Mouse (Mus musculus) spleen, adult 12 weeks (tissue): ENCODE data around the gene Cpeb1.
"Not testable (repeated sequence)": the region's sequence is repeated elsewhere in the genome, so short reads cannot be mapped to it uniquely, and the experiment has no call there.

Experiments used
- DNase-seq: peaks from one replicate; pipeline ENCODE4 v3.0.0; 2022; ENCODE audit warnings: low spot score

Cpeb1 gene

DNA sequence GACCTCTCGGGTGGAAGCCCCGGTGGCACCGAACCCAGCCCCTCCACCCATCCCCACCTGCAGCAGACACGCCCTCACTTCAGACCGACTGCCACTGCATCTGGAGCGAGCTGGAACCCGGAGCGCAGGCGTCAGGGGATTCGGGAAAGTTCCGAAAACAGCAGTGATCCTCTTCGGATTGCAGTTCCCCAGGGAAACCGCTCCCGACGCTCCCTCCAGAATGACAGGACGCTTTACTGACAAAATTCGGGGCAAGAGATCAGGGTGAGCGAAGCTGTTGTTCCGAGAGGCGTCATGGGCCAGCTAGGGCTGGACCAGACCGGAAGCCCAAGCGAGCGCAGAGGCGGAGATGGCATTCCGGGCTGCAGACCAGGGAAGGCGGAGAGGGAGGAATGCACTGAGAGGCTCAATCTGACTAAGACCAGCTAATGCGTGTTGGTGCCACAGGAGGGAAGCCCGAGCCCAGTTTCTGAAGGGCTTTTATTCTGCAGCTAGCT is at the start of gene Cpeb1:
Gene Cpeb1 (minus strand): TSS at position 311 of the 497 bp plus-strand sequence.
- DNase-seq, result no peak

DNA sequence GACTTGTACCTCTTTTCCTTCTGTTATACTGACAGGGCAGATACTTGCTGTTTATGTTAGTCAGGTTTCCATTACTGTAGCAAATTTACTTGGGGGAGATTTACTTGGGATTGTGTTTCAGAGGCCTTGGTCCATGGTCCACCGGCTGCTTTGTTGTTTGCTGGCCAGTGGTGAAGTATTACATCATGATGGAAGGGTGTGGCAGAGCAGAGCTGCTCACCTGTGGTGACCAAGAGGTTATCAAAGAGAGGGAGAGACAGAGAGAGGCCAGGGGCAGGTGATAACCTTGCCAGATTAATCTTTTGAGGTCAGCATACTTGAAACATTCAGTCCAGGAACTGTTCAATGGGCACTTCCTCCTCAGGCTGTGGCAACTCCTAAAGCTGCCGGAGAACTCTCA is 45.8 kb upstream of the Cpeb1 start:
- DNase-seq, result no peak

DNA sequence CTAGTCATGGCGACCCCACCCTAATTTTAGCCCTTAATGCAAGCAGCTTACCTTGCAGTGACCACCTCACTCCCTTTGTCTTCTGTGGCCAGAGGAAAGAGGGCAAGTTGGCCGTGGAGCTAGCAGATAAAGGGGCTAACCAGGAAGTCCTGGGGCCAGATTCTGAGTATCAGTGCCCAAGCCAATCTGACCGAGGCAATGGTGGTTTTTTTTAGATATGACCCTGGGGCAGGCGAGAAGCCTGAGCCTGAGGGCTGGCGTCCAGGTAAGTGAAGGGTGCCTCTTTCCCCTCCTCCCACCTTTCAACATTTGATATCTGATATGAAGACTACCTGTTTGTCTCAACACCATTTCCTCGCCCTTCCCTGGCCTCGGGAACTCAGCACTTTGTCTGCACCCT is 42.9 kb upstream of the Cpeb1 start, which contains the start of gene BC048679:
Gene BC048679 (minus strand): TSS at position 101 of the 400 bp plus-strand sequence.
- no peak for DNase-seq

DNA sequence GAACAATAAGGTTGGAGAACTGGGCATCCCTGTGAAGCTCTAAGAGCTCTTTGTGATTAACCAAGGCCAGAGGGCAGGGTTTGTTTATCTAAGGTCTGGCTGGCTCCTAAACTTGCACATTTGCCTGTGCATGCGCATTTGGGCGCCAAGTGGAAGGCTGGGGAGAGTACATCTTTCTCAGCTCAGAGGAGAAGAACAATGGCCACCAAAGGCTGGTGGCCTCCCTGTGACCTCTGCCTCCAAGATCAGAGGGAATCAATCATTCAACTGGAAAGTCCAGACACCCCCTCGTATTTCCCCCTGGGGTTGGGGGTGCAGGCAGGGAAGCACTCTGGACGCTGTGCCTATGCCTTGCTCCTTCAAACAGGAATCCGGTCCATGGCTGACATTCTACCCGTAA is 41.9 kb upstream of the Cpeb1 start:
- no peak for DNase-seq

DNA sequence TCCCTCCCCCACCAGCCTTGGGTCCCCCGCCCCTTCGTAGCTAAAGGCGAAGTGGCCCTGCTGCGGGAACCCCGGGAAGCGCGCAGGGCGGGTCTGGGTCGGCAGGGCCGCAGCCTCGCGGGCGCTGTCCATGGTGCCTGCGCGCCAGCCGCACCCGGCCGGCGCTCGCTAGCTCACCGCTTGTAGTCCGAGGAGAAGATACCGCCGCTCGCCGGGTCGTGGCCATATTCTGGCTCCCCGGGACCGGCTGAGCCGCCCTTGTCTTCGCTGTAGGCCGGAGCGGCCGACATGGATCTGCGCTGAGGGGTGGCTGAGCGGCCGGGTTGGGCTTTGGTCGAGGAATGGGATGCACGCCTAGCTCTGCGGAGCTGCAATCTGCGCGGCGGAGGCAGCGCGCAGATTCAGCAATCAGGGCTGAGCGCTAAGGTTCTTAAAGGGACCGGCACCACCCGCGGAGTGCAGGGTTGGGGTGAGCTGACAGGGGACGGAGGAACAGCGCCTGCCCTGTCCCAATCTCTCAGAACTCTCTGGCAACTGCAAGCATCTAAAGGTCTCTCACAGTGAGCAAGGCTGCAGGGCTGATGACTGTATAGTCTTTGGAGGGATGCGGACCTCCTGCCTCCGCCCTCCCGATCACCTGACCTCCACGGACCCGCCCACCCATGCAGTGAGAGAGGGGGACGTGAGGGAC is 38.2 kb upstream of the Cpeb1 start, which contains the start of gene Ap3b2:
Gene Ap3b2 (minus strand): TSS at position 595 of the 691 bp plus-strand sequence.
- DNase-seq, result peak; percentile 3

DNA sequence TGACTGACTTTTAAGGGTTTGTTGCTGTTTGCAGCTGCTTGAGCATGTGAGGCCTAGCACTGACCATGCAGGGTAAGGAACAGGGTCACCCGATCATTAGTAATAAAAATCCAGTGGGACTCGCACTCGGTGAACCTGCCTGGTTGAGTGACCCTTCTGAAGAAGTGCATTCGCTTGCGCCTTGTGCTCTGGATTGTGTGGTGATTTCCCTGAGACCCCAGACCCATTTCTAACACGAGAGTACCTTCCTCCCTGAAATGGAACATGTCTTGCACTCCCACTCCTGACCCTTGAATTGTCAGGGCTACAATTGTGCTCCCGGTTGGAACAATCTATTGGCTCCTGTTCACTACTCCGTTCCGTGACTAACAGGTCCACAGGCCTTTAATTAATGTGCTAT is 37.4 kb upstream of the Cpeb1 start:
- DNase-seq, result no peak

DNA sequence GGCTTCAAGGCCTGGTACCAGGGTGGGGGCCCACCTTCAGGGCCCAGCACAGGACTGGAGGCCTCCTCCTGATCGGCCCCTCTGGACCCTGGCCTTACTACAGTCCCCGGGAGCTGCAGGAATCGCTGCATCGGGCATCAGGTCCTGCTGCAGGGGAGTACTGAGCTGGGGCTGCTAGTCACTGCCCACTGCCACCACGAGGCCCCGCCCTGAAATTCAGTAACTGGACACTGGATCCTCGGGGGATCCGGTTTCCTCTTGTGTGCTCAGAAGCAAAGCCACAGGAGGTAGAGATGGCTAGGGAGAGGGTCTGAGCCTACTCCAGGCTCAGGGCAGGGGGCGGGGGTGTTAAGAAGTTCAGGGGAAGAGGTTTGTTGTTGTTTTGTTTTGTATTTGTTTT is 34.4 kb upstream of the Cpeb1 start:
- DNase-seq, result no peak

DNA sequence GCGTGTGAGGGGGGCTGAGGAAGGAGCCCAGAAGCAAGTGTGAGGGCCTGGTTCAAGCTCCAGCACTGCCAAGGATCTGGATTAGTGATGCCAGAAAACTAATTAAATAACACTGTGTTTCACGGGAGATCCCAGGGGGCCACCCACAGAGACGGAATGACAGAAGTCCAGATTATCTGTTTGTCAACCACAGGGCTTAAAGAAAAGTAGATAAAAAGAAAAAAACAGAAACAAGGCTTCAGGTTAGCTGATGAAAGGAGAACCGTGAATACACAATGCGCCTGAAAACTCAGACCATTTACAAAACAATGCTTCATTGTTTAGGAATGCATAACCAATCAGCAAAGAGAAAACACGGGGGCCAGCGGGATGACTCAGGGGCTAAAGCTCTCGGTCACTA is 25.5 kb upstream of the Cpeb1 start:
- DNase-seq, result no peak

DNA sequence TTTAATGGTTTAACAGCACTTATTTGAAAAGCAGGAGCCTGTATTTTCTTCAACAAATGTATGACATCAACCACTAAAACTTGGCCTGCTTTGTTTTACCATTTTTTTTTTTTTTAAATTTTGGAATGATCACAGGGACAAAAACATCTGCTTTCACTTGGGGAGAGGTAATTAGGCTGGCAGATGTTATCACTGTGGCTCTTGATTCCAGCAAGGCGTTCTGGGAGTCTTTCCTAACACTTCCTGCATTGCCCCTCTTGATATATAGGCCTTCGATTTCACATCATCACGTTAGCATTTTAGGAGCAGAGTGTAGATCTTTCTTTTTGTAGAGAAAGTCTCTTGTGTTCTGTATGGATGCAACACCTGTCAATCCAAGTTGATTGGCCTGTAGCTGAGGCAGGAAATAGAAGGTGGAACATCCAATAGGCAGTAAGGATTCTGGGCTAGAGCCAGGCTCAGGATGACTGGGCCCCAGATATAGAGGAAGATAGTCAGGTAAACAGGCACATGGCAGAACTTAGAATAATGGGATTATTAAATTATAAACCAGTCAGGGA is 24.3 kb upstream of the Cpeb1 start:
- DNase-seq, result no peak

DNA sequence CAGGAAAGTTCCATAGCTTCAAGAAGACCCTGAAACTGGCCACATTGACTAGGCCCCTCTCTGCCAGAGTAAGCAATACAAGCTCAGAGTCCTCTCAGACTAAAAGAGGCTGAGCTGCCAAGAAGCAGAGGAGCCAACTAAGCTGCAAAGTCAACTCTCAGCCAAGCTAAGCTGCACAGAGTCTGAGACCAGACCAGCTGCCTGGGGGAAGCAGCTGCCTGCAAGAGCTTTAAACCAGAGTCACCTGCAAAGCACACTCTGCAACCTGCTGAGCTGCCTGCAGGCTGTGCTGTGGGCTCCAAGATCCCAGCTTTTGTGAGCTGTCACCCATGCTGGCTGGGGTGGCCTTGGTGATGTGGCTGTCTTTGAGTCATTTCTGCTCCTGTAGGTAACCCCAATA is 23.0 kb upstream of the Cpeb1 start:
- not testable (repeated sequence) for DNase-seq

DNA sequence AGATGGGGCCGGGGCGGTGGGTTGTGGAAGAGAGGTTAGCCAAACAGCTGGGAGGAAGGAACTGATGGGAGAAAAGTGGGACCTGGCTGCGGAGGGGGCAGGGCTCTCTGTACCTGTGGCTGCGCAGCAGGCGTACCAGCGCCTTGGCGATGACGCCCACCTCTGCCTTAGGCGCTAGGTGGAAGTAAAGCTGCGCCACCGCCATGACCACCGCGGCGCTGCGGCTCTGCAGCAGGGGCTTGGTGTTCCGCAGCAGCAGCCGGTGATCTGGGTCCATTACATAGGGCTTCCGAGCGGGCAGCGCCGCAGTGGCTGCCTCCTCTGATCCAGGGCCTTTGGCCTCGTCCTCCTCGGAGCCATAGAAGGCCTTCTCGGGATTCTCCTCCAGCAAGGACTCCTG is 21.6 kb upstream of the Cpeb1 start:
- DNase-seq, result no peak

DNA sequence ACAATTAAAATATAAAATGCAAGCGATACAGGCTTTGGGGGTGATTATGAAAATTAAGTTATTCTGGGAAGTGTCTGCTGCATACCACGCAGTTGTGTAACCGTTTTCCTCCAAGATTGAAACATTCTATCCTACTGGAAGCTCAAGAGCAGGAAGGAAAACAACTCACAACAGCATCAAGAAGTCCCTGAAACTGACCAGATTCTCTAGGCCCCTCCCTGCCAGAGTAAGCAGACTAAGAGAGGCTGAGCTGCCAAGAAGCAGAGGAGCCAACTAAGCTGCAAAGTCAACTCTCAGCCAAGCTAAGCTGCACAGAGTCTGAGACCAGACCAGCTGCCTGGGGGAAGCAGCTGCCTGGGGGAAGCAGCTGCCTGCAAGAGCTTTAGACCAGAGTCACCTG is 20.0 kb upstream of the Cpeb1 start:
- DNase-seq, result no peak

DNA sequence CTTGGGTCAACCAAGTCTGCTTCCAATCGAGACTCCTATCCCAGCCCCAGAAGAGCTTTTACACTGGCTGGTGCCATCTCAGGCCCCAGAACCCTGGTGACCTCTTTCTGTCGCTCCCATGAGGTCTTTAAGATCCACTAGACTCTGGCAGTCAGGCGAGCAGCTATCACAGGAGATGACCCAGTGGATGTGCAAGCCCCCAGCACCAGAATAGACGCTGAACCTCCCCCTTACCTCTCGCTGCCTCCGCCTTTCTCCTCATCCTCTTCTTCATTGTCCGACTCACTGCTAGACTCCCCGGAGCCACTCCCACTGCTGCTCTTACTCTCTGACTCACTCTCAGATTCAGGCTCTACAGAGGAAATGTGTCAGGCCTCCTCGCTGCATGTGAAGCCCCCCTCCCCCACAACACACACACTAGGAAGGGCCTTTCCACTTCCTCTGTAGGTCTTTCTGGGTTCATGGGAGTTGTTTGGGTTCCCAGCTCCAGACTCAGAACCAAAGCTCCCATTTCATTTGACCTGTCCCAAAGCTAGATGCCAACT is 9.7 kb upstream of the Cpeb1 start:
- DNase-seq, result no peak

DNA sequence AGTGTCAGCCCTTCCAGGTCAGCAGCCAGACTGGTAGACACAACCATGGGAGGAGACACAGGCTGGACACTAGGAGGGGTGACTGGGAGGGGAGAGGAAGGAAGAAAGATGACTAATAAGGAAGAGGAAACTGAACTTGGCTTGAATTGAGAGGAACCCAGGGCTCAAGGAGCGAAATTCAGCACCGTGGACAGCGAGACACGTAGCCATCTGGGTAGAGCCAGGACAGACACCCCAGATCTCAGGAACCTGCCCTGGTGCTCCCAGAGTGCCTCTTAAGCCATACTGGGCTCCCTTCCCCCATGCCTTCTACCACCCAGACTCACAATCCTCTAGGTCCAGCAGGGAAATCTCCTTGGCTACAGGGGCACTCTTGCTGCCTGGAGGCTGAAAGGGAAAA is 8.9 kb upstream of the Cpeb1 start:
- no peak for DNase-seq

DNA sequence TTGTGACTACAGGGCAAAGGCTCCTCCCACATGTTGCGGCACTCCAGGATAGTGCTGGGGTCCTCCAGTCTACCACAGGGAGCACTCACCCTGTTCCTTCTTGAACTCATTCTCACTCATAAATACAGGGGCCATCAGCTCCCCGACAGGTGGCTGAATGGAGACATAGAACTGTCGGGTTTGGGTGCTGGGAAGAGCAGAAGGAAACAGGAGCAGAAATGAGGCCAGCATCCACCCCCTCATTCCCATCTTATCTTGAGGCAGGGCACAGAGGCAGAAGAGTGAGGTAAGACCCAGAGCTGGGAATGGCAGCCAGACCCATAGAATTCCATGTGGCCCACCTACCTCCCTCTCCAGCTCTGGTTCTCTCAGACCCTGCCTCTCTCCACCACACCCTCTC is 7.5 kb upstream of the Cpeb1 start:
- no peak for DNase-seq

DNA sequence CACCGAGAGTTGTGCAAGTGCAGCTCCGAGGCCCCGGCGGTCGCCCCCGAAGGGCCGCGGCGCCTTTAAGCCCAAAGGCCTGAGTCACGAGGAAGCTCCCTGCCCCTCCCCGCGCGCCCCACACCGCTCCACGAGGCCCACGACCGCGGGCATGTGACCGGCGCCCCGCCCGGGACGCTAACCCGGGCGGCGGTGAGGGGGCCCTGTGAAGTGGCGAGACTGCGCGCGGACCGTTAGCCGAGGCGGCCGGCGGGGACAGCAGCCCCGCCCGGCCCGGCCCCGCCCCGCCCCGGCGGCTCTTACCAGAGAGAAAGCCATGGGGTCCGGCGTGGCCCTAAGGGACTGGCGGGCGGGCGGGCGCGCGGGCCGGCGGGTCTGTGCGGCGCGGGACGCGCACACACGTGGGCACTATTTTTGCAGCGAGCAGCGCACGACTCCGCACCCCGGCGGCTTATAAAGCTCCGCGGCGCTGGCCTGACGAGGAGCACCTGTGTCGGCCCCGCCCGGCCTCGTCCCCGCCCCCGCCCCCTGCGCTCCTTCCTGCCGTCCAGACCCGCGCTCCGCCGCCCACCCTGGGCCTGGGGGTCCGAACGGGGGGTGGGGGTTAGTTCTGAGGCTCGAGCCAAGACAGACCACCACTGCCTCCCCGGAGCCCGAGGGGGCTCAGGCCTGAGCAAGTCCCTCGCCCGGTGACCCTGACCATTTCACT is 780 bp downstream of the Cpeb1 start:
- no peak for DNase-seq

DNA sequence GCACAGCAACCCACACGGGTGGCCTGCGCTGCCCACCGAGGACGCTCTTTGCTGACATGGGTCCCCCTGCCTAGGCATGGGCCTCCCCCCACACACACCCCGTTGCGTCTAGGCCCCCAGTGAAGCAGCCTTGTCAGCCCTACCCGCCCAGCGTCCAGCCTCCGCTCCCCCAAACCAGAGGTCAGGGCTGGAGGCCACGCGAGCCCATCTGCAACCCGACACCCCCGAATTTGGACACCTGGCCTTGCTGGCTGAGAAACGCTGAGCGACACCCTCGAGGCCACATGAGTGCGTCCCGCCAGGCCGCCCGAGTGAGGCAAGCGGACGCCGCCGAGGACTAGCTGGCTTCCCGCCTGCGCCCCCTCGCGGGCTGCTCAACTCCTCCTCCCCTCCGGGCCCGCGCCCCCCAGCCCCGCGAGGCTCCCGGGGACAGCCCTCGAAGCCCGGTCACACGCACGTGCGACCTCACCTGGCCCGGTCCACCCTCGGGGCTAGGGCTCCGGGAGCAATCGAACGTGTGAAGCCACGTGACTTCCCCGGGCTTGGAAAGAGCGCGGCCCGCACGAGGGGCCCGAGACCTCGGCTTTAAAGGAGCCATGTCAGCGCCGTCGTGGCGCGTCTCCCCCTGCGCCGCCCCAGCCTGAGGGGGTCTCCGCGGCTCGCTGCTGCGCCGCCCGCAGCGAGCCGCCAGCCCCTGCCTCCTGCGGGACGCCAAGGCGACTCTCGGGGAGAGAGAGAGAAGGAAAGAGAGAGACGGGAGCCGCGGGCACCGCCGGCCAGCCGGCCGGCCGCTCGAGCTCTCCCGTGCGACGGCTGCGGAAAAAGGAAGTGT is 1.6 kb downstream of the Cpeb1 start:
- DNase-seq, result no peak

DNA sequence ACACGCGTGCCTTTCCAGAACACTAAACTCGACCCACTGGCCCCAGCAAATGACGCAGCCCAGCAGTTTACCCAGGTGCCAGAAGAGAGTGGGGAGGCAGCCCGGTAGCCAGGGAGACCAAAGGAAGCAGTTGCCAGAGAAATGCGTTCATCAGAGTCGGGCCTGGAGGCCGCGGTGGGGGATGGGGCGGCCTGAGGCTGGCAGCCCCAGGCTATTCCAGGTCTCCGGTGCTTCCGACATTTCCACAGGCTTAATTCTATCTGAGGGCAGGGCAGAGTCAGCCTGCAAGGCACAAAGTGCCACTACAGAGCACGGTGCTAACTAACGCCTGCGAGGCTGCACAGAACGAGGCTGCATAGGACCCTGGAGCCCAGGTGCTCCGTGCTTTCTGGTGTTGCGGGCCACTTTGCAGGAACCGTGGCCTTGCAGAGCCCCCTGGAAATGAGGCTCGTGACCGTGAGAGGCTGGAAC is 2.3 kb downstream of the Cpeb1 start:
- no peak for DNase-seq

DNA sequence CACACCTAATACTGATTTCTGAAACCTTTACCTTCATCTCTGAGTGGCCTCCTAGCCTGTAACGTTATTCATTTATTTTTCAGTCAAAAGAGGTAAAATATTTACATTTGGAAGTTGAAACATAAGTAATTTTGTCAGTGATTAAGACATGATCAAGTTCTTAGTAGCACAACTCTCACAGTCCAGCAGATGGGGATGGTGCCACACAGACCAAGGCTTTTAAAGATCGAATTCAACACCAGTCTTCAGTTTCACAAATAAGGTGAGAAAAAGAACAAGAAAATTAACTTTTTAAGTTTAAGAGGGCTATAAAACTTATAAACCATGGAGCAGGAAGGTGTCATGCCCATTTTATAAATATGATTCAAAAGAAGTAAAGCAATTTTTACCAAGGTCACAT is 56.3 kb downstream of the Cpeb1 start:
- no peak for DNase-seq

DNA sequence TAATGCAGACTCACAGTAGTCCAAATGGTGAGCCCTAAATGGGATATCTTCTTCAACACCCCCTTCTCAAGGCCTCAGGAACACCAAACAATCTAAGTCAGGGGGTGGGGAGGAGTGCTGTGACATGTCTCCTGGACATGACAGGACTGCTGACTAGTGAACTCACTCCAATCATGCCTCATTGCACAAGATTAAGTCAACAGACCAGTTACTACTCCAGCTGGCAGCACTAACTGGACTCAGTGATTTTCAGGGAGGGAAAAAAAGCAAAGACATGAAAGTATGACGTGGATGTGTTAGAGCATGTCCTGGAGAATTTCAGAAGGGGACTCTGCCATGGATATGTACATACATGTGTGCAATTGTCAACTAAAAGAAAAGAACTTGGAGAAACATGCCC is 75.9 kb downstream of the Cpeb1 start:
- no peak for DNase-seq

DNA sequence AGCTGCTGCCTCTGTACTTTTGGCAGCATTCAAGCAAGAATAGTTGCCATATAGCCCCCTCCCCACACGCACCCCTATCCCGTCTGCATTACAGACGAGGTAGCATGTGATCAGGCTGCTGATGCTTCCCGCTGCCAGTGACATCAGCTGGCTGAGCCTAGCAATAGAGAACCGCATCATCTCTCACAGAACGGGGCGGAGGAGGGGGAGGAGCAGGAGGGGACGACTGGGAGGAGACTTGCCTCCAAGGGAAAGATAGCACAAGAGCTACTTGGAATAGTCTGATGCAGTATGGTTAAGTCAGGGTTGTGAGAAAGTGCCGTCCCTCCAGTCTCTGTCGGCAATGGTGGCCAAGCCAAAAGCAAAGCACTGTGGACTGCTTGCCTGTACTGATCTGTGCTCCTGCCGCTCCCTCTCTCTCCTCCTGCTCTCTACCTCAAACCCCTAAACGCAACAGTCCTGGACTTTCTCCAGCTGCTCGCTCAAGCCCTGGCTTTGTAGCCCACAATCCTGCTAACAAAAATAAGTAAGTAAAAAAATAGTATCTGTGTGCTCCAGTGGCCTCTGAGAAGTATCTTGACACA is 82.8 kb downstream of the Cpeb1 start:
- DNase-seq, result no peak

DNA sequence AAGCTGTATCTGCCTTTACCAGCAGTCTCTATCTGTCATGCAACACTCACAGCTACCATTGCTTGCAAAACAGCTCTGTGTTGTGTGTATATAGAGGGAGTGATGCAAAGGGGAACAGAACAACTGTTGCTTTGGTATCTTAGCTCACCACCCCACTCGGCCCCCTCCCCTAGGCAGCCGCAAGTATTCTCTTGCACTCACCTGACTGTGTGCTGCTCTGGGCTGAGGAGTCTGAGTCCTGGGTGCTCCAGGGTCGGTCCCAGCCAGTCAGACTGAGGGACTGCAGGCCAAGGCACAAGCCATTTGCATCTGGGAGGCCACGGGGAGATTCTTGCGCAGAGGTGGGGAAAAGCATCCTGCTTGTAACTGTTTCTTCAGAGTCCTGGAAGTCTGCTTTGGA is 83.5 kb downstream of the Cpeb1 start:
- no peak for DNase-seq
